Mouse (Mus musculus) adrenal gland, adult (tissue): Measurements from ENCODE around the gene Epop.
"Not testable (repeated sequence)": the region's sequence is repeated elsewhere in the genome, so short reads cannot be mapped to it uniquely, and the experiment has no call there.

Source experiments
- DNase-seq, 2 experiments: peaks; one replicate each; pipeline ENCODE4 v3.0.0; 2022 to 2023; ENCODE audit warnings: low spot score in 1 of 2; ENCODE audit not compliant: inconsistent age in 2 of 2

The Epop gene

GRCm38 (mm10) chr11:97660734-97661647, 31.5 kb upstream of the Epop start:
- peak in 1 of 2 experiments; percentile 77 for DNase-seq

GRCm38 (mm10) chr11:97659990-97660714, 30.6 kb upstream of the Epop start:
- DNase-seq, result peak; percentile 86 to 94

GRCm38 (mm10) chr11:97659267-97659989, 29.9 kb upstream of the Epop start:
- peak in 1 of 2 experiments; percentile 87 for DNase-seq

DNA sequence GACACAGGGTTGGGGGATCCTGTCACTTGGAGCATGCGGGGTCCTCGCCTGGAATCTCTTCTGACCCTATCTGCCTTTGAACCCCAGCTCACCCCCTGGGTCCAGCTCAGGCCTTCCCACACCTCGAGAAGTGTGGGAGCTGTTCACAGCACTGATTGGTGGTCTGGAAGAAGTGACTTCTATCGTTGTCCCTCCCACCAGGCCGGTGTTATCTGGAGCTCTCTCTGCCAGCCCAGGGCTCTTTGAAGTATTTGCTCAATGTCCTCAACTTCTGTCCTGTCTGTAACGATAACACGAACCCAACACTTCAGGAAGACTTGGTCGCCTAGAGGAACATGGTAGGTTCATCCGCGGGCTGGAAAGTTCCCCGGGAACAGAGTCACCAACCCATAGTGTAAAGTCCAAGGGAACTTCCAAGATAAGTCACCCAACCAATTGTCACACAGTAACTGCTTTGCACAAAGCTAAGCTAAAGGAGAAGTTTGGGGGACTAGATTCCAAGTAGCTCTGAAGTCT, 29.3 kb upstream of the Epop start:
- DNase-seq, result peak; percentile 41 to 72

DNA sequence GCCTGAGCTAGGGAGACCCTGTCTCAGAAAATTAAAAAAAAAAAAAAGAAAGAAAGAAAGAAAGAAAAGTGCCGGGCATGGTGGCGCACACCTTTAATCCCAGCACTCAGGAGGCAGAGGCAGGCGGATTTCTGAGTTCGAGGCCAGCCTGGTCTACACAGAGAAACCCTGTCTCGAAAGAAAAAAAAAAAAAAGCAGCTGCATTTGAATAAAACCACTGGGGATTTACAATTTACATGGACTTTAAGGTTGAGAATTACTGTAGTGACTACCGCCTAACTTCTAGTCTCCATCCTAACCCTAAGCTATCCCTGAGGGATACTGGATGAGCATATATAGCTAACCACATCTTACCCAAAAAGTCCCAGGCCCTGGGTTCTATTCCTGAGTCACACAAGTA, 28.5 kb upstream of the Epop start:
- not testable (repeated sequence) for DNase-seq

DNA sequence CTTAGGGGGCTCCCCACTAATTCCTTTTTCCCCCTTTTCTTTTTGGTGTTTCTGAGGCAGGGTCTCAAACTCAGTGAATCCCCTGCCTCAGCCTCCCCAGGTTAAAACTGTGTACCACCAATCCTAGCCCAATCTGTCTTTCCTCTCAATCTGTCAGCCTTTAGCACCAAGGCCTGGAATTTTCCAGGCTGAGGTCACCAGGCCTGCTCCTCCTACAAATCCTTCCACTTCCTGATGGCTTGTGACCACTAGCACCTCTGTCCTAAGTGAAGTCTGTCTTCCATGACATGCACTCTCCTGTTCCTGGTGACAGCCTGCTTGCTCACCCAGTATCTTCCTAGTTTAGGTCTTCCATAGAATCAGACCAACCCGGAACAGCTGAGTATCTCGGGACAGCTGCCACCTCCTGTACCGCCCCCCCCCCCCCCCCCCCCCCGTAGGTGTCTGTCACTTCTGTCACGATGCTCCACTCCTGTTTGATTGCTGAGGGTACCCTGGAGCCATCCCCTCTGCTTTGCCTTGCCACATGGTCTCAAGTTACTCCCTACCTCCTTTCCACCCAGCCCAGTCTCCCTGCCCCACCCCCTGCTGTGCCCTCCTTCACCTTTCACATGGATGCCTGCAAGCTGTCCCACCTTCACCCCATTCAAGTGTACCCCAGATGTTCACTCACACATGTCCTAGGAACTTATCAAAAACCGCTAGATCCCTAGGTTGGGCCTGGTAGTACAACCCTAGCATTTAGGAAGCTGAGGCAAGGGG, 27.9 kb upstream of the Epop start:
- peak; percentile 70 to 88 for DNase-seq

GRCm38 (mm10) chr11:97656269-97656971, 26.9 kb upstream of the Epop start:
- DNase-seq, result peak in 1 of 2 experiments; percentile 16

- no peak for DNase-seq
Observed at GRCm38 (mm10) chr11:97654210-97654609, 24.7 kb upstream of the Epop start.

- DNase-seq, result not testable (repeated sequence)
Observed at GRCm38 (mm10) chr11:97653376-97653775, 23.9 kb upstream of the Epop start.

- peak in 1 of 2 experiments; percentile 36 for DNase-seq
Observed at GRCm38 (mm10) chr11:97650341-97650740, 20.8 kb upstream of the Epop start.

GRCm38 (mm10) chr11:97648541-97648940, 19.0 kb upstream of the Epop start:
- not testable (repeated sequence) for DNase-seq

- DNase-seq, result peak; percentile 80 to 93
Observed at GRCm38 (mm10) chr11:97644834-97645233, 15.3 kb upstream of the Epop start.

DNA sequence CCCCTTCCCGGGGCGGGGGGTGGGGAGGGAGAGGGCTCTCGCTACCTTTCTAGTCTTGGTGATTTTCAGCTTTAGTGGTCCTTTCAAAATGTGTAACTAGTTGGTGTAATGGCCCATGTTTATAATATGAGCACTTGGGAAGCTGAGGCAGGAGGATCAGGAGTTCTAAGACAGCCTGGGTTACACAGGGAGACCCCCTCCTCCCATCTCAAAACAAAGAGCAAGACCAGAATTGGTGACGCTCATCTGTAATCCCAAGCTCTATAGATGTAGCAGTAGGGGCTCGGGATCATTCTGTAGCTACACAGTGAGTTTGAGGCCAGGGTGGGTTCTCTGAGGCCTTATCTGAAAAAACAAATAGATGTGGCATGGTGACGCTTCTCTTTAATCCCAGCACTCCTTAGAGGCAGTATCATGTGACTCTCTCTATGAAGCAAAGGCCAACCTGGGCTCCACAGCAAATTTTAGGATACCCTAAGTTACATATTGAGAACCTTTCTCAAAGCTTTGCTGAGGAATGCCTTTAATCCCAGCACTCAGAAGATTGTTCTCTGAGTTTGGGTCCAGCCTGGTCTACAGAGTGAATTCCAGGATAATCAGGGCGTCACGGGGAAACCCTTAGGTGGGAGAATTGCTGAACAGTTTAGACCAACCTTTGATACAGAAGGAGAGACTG, 14.0 kb upstream of the Epop start:
- no peak for DNase-seq

DNA sequence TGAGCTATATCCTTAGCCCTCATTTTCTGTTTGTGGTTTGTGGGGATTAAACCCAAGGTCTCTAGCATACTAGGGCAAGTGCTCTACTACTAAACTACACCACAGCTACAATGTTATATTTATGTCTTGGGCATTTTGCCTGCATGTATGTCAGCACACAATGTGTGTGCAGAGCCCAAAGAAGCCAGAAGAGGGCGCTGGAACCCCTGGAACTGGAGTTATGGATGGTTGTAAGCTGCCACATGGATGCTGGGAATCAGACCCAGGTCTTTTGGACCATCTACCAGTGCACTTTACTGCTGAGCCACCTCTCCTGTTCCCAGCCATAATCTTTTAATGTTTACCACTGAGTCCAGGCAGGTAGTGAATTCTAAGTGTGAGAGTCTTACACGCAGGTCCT, 13.2 kb upstream of the Epop start:
- no peak for DNase-seq

GRCm38 (mm10) chr11:97641668-97642067, 12.2 kb upstream of the Epop start:
- peak in 1 of 2 experiments; percentile 25 for DNase-seq

- DNase-seq, result no peak
Observed at GRCm38 (mm10) chr11:97635468-97636019, 6.0 kb upstream of the Epop start.

- DNase-seq, result not testable (repeated sequence)
Observed at GRCm38 (mm10) chr11:97632440-97632839, 2.9 kb upstream of the Epop start.

DNA sequence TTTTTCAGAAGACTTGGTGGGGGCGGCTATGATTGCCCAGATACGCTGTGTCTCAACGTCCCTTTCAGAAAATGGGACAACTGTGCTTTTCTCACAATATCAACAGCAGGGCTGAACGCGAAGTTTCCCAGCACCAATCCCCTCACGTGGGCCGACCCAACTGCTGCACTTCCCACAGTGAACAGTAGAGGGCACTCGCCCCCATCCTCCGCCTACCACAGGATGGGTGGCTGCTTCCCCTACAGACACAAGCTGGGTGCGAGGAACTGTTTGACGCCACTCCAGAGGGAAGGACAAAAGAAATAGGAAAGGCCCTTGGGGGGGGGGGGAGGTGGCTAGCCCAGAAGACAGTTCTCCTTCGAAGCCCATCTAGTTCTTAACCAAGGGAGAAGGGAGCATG, 2.4 kb upstream of the Epop start:
- DNase-seq, result peak; percentile 81 to 93

- no peak for DNase-seq
Observed at GRCm38 (mm10) chr11:97631500-97631899, 2.0 kb upstream of the Epop start.
